Mouse (Mus musculus) megakaryocyte-erythroid progenitor cell, adult 5-6 weeks (primary cell): ENCODE data around the gene Rps4x. TPM values are rescaled to one million over a fixed set of nuclear protein-coding genes. Genes with fewer than 3 reads are reported as not detected.
A peak's percentile ranks its signal among the peaks of the same experiment; 100 is the strongest.

Source experiments
- ATAC-seq: replicated peaks from 2 replicates; pipeline ENCODE4 v1.8.0; 2016; ENCODE audit warnings: mild to moderate bottlenecking, inconsistent platforms; ENCODE audit not compliant: severe bottlenecking, poor library complexity, low FRiP score, low TSS enrichment
- total RNA-seq, 2 experiments: library from RNA; stranded (forward) in 1 of 2; stranded (reverse) in 1 of 2; fragments of 200-1000, 215-1000 nt in 1 of 2; fragments of >200 nt in 1 of 2; fragmentation: Nextera tagmentation in 1 of 2; gene quantifications; 2 replicates each; pipeline ENCODE4 v1.2.3; 2014 to 2017

Rps4x gene
- total RNA-seq (2014; fragmentation: Nextera tagmentation) (4,499 and 4,557 TPM in 2 replicates), total RNA-seq (2017) (2,530 and 2,821 TPM in 2 replicates)

DNA sequence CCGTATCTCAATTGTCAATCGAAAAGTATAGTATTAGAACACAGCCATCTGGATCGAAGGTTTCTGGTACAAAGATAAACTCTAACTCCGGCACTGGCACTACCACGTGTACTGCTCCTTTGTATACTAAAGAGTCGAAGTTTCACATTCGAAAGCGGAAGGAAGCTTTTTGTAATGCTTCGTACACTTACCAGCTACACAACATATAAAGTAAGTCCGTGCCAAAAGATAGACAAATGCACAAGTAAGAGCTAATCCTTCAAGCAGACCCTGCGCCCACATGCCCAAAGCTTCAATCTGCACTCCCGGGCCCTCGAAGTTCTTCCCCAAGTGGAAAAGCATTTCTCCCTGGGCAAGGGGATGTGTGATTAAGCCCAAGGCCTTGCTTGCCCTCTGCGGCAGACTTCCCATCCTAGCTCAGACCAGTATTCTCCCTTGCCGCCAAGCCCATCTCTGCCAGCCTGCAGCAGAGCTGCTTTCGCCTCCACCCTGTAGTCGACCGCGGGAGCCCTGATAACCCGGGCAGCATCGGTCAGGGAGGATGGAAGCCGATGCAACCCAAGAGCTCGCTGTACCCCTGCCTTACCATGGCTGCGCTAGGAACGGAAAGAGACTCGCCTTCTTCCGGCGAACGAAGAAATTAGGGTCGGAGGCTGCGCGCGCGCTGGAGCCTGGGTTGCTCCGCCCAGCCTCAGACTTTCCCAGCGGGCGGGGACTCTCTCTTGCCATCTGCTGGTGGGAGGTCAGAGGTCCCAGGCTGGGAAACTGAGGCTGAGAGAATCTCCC lies at the start of gene Rps4x:
Gene Rps4x (minus strand): TSS at position 683 of the 786 bp plus-strand sequence.
- peak; percentile 90 for ATAC-seq

DNA sequence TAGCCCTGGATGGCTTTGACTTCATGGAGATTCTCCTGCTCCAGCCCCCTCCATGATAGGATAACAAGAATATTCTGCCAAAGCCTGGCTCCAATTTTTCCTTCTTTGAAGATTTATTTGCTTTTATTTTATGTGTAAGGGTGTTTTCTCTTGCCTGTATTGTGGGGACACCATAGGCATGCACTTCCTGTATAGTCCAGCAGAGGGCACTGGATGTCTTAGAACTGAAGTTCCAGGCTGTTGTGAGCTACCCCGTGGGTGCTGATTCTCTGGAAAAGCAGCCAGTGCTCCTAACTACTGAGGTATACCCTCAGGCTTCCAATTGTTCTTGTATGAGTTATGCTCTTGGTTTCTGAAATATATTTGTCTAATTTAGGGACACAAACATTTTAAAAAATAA lies 29.9 kb upstream of the Rps4x start:
- peak; percentile 61; the same call in 1 of the 2 replicates for ATAC-seq

DNA sequence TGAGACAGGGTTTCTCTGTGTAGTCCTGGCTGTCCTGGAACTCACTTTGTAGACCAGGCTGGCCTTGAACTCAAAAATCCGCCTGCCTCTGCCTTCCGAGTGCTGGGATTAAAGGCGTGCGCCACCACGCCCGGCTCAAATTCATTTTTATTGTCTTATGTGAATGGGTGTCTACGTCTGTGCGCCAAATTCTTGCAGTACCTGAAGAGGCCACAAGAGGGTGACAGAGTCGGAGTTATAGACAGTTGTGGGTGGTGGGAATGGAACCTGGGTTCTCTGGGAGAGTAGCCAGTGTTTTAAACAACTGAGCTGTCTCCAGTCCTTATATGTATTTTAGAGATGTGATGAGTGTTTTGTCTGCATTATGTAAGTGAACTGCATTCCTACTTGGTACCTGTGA lies 26.2 kb upstream of the Rps4x start:
- peak; percentile 77; the same call in 1 of the 2 replicates for ATAC-seq

DNA sequence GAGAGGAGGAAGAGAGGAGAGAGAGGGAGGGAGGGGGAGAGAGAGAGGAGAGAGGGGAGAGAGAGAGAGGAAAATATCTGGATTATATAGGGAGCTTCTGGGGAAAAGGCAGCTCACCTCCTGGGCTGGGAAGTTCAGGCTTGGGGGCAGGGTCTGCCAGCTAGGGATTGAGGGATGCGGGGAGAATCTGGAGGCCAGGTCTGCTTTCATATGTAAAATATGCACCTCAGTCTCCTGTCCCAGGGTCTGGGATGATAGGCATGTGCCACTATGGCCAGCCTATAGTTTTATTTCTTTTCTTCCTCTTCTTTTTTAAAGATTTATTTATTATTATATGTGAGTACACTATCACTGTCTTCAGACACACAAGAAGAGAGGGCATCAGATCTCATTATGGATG lies 1.6 kb upstream of the Rps4x start:
- no peak for ATAC-seq

DNA sequence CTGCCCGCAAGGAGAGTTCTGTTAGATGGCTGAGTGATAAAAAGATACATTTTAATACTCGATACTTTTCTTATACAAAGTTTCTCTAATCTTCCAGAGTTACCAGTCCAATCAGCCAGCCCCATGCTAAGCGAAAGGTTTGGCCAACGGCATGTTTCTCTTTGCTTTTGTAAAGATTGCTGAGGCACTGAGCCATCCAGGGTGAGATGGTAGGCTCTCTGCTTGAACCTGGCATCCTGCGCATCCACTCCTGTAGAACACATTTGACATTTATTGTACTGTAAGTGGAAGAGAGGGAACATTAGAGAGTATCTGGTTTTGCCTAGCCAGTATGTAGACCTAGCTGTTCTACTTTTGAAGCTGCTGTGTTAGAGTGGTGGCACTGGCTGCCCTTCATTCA lies 387 bp upstream of the Rps4x start:
- peak; percentile 37; the same call in 1 of the 2 replicates for ATAC-seq

DNA sequence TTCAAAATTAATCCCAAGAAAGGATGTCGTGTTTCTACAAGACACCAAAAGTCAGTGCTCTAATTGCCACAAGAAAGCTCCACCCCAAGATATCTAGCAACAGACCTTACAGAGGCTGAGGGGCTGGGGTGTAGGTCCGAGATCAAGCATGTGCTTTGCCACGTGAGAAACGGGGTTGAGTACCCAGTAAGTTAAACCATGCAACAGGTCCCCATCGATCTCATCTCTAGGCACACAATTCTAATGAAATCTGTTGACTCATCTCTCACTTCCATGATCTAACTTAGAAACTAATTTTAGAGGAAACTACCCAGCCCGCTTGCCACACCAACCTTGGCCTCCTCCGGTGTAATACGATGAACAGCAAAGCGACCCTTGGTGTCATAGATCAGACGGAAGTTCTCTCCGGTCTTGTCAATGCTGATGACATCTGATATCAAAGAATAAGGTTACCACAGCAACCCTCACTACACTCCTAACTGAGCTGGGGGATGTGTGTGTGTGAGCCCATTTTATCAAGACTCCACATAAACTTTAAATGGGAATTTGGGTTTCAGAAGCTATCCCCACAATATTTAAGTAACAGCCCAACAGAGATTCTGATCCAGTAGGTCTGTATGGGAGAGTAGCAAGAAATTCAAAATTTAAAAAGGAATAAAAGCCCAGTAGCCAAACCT lies 2.0 kb downstream of the Rps4x start:
- ATAC-seq = 0 out of 2 replicates have a peak, but pooled peaks have one; percentile 37

DNA sequence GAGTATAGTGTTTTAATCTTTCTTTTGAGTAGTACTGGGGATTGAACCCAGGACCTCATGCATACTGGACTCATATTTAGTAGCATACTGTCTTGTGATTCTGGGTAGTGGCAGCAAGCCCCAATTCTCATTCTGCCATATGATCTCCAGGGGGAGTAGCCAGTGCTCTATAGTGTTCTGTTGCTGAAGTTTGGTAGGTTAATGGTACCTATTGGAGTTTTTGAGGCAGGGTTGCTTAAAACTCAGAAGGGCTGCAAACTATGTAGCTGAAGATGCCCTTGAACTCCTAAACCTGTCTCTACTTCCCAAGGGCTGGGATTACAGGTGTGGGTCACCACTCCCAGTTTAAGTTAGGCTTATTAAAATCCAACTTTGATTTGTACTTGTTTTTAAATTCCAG lies 6.6 kb downstream of the Rps4x start:
- no peak for ATAC-seq

DNA sequence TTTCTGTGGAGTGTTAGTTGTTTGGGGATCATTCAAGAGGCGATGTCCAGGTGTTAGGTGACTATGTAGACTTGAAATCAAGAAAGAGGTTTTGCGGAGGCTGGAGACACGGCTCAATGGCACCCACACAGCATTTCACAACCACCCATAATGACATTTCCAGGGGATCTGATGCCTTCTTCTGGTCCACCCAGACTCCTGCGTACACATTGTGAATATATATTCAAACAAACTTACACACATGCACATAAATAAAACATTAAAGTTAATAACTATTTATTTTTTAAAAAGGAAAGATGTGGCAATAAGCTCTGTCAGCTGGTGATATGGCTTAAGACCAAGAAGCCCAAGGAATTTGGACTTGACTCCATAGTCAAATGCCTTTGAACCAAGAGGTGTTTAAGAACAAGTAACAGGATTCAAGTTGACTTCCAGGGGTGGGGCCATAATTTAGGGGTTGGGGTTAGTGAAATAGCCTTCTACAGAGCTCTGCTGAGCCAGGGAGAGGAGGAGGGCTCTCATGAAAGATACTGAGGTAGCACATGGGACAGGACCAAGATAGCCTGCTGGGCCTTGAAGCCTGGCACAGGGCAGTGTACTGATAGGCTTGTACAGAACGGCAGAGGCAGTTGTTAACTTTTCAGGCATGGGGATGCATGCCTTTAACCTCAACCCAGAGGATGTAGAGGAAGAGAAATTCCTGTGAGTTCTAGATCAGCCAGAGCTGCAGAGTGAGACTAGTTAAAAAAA lies 13.5 kb downstream of the Rps4x start:
- ATAC-seq = peak; percentile 71

DNA sequence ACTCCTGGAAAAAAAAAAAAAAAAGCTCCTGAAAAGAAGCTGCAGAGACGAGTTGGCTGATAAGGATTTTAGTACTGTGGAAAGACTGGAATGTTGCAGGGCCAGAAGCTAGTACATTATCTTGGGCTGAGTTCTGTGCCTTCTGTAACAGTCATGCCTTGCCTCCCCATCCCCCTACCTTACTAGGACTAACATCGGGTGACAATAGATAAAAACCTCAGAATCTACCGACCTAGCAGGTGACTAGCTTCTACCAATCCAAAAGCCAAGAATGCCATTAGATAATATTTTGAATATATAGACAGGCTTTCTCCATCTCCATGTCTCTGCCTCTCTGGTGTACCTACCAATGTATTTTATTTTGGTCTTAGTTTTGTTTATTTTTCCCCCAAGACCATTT lies 18.3 kb downstream of the Rps4x start:
- peak; percentile 97 for ATAC-seq

DNA sequence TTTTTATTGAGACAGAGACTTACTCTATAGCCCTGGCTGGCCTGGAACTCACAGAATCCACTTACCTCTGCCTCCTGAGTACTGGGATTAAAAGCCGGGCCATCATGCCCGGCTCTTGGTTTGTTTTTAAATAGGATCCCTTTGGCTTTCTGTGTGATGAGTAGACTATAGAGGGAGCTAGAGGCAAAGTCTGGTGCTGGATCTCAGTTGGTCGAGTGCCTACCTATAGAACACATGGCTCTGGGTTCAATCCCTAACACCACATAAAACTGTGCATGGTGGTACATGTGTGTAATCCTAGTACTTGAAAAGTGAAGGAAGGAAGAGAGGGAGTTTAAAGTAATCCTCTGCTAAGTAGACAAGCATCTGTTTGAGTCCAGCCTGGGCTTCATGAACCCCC lies 19.1 kb downstream of the Rps4x start:
- peak; percentile 75 for ATAC-seq

DNA sequence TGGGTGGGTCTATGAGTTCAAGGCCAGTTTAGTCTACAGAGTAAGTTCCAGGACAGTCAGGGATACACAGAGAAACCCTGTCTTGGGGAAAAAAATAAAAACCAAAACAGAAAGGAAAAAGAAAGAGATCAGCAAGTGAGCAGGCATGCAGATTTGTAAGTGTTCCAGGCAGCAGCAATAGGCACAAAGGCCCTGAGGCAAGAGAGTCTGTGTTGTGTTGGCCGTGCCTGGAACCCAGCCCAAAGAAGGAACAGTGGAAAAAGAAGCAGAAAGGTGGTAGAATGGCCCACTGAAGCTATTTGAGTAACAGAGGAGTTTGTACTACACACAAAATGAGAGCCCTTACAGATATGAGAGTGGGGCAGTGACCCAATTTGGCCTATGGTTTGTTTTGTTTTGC lies 19.5 kb downstream of the Rps4x start:
- no peak for ATAC-seq

DNA sequence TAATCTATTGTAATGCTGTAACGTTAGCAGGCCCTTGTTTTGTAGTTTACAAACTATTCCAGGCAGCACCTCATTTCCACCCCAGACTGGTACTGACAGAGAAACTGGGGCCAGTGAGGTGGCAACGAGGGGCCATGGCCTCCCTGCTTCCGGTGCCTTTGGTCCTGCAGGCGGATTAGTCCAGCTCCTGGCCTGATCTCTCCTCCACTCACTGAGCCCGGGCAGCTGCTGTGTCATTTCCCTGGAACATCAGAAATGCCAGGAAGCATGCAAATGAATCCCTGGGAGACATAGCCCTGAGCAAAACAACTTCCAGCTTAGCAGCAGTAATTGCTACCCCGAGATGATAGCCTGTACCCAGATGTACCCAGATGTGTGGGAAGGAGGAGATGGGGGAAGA lies 22.2 kb downstream of the Rps4x start:
- no peak for ATAC-seq

DNA sequence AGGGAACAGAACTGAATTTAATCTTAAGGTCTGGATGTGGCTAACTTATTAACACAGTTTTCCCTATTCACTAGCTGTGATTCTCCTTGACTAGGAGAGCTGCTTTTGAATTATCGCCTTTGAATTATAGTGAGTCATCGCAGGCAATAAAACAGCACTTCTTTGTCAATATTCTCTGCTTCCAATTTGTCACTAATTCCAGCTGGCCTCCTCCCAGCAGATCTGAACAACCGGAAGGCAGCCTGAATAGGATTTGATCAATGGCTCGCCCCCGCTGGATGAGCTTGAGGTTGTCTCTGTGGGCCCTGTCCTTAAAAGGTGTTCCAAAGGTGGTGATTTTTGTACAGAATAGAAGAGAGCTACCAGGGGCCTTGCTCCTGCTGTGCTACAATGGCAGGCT lies 22.7 kb downstream of the Rps4x start:
- ATAC-seq = no peak

DNA sequence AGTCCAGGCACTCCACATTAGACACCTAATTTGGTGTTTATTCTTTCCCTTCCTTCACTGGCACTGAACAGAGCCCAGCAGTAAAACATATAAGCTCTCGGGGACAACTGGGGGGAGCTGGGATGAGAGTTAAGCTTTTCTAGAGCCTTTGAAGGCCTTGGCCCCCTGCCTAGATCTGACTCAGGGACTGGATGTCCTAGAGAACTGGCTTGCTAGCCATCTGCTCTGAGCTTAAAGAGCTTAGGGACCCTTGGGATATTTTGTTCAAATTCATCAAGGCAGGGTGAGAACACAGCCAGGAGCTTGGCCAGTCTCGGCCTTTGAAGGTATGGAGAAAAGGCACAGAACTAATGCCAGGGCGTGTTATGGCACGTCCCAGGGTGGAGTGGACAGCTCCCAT lies 25.7 kb downstream of the Rps4x start:
- no peak for ATAC-seq

DNA sequence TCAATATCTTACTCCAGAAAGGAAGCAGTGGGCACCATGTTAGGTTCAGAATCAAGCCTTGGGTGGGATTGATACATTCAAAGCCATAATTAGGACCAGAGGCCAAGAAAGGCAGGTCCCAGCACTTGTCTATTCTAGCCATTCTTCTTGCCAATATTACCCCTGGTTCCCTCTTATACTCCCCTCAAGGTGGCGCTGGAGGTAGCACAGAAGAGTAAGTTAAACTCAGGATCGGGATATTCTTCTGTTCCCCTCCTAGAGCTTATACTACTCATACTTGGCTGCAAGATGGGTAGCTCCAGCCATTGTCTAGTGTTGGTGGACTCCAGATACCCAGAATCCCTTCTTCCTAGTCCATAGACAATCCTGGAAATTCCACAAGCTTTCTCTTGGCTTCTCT lies 26.1 kb downstream of the Rps4x start:
- ATAC-seq = no peak; the same call in 1 of the 2 replicates

DNA sequence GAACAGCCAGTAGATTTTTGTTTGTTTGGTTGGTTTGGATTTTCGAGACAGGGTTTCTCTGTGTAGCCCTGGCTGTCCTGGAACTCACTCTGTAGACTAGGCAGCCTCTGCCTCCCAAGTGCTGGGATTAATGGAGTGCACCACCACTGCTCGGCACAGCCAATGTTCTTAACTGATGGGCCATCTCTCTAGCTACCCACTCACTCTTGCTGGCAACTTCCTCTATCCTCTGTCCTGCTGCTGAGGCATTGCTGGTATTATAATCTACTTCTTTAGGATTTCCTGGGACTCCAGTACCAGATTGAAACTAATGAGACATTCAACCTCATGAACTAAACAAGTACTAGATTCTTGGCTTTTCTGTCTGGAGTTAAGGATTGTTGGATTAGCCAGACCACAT lies 28.7 kb downstream of the Rps4x start:
- no peak for ATAC-seq

DNA sequence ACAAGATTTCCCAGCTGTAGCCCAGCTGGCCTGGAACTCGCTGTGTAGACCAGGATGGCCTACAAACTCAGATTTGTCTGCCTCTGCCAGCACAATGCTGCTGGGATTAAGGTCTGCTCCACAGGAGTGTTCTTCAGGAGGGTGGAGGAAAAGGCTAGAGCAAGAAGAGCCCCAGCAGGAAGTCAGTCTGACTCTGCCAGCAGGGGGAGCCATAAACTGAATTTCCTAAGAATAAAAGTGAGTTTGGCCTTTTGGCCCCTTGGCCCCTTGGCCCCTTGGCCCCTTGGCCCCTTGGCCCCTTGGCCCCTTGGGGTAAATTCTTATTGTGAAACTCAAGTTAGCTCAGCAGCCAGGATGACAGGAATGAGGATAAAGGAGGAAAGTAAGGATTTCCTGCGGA lies 29.4 kb downstream of the Rps4x start:
- ATAC-seq = no peak

DNA sequence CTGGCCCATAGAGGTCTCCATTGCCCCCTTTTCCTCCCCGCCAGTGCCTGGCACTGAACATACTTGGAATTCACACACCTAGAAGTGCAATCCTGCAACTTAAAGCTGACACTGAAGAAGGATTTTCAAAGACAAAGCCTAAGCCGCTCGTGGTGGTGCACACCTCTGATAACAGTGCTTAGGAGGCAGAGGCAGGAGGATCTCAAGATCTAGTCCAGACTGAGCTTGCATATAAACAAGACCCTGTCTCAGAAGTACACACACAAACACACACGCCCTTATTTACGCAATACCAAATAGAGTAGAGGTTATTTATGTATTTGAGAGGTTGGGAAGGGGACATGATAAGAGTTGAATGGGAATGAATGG lies 31.8 kb downstream of the Rps4x start:
- ATAC-seq = 0 out of 2 replicates have a peak, but pooled peaks have one; percentile 13

DNA sequence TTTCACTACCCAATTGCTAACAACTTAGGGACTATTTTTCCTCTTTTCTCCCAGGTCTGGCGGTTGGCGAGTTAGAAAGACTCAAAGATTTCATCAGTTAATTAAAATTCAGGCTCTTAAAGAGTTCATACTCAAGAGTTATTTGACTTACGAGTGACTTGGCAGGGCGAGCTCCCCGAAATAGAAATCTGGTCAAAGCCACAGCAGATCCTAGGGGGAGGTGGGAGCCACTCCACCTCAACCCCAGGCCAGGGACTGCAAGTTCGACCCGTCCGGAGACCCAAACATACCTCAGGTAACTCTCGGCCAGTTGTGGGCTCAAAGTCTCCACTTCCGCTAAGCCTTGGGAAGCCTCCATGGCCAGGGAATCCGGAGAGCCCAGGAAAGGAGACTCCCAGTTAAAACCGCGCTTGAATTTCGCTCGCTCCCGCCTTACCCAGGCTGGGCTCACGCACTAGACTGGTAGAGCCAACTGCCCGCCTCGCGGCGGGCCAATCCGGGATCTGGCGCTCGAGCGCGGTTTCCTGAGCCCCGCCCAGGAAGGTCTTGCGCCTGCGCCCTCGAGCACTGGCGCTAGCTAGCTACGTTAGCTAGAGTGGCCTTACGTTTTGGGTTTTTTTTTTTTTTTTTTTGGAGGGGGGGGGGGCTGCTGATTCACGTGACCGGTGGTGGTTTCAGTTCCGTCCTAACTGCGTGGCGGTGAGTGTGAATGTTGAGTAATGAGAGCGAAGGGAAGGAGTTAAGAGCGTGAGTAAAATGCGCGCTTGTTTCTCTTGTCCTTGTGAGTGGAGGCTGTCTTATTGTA lies 32.4 kb downstream of the Rps4x start, which contains the start of gene Ercc6l:
Gene Ercc6l (minus strand): TSS at position 474 of the 805 bp plus-strand sequence.
- peak; percentile 98 for ATAC-seq
